Mouse (Mus musculus): ENCODE measurements around the gene Ndufa10.
A peak's percentile ranks its signal among the peaks of the same experiment; 100 is the strongest.
"Not testable (repeated sequence)": the region's sequence is repeated elsewhere in the genome, so short reads cannot be mapped to it uniquely, and the experiment has no call there.

The Ndufa10 gene

DNA sequence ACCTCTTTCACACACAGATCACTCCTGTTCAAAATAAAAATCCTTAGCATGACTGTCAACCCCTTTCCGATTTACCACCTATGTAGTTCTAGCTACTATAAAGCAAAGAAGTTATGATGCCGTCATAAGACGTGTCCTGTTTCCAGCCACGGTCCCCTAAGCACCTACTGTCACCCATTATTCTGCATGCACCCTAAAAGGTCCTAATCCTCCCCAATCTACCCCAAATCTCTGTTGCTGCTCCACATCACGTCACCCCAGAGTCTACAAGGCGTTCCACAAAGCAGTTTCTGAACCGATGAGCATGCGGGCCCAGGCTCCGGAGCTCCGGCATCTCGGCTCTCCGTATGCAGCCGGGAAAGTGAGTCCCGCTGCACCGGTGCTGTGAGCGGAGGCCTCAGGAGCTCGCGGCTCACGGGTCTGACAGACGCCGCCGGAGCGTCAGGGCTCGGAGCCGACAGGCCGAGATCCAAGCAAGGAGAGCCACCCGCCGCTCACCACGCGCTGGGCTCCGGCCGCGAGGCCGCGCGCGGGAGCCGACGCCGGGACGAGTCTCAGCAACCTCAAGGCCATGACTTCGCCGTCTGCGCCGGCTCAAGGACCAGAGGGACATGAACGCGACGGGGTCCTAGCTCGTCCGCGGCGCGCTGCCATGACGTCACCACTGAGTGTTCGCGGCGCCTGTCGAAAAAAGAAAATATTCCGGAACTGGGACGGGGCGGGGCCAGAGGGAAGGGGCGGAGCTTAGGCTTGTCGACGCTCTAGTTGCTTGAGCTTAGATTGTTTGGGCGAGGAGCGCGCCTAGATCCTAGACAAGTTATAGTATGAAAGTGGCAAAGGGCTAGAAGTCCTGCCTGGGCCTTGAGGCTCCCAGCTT is at the start of gene Ndufa10:
Ndufa10 (minus strand) TSS at position 696 of the 877 bp plus-strand sequence.
- DNase-seq: peak; percentile 96

DNA sequence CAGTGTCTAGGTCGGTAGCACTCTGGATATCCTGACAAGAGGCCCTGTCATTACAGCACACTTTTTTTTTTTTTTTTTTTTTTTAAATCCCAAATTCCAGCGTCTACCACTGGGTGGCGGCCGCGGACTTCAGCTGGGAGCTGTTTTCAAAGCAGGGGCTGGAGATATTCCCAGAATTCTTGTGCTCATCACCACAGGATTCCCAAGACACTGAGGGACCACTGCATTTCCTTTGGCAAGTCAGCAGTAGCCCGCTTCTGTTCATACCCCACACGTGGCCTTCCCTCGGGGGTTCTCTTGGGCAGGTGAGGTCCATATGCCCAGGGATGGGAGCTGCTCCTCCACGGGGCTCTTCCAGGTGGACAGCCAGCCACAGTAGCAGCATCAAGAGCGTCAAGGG is 47.7 kb upstream of the Ndufa10 start:
- peak; percentile 17 for DNase-seq

GRCm38 (mm10) chr1:92519046-92519445 is 45.4 kb upstream of the Ndufa10 start:
- DNase-seq: no peak

DNA sequence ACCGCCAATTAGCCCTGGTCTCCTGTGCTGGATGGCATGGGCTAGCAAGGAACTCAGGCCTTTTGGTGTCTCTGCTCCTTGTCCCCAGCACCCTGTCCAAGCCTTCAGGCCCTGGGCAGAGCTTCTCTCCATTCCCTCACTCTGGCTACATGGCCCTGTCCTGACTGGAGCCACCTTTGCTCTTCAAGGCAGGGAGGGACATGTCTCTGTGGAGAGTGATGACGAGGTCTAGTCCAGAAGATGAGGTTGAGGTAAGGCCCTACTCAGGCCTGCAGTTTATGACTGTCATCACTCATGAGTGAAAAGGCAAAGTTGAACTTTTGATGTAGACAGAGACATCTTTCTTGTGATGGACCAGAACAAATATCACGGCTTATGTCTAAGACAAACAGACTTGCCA is 44.9 kb upstream of the Ndufa10 start, which contains the start of gene Olfr1414:
Olfr1414 (minus strand) TSS at position 101 of the 400 bp plus-strand sequence.
- no peak for DNase-seq

- no peak for DNase-seq
Observed at GRCm38 (mm10) chr1:92515390-92515789, 41.7 kb upstream of the Ndufa10 start.

- not testable (repeated sequence) for DNase-seq
Observed at GRCm38 (mm10) chr1:92511646-92512045, 38.0 kb upstream of the Ndufa10 start.

DNA sequence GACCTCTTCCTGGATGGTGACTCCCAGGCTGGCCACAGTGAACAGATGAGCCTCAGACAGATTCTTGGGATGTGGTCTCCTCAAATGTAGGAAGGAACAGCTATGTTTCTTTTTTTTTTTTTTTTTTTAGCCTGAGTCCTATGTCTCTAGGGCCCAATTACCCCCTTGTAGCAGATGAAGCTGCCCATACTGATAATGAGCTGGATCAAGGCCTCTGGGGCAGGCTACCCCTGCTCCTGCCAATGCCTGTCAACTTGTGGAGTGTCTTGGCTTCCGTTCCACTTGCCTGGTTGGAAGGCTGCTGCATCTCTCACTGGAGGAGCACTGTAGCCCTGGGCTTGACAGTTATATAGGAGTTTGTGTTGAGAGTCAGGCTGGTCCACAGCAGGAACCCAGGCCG is 22.3 kb upstream of the Ndufa10 start, which contains the start of gene Olfr1415:
Olfr1415 (minus strand) TSS at position 101 of the 400 bp plus-strand sequence.
- DNase-seq: no peak

DNA sequence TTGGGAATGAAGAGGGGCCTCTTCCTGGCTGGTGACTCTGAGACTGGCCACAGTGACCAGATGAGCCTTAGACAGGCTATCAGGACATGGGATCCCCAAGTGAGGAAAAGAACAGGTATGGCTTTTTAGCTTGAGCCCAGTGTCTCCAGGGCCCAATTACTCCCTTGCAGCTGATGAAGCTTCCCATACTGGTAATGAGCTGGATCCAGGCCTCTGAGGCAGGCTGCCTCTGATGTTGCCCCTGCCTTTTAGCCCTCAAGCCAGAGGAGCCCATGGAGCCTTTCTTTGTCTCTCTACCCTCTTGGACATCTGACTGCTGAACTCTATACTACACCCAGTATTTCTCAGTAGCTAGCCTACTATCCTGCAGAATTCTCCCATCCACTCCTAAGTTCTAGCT is 11.4 kb upstream of the Ndufa10 start, which contains the start of gene Olfr1416:
Olfr1416 (minus strand) TSS at position 101 of the 400 bp plus-strand sequence.
- DNase-seq: no peak

GRCm38 (mm10) chr1:92474066-92474578 is 462 bp upstream of the Ndufa10 start:
- no peak for DNase-seq

- DNase-seq: no peak
Observed at GRCm38 (mm10) chr1:92468891-92469290, 4.8 kb downstream of the Ndufa10 start.

- DNase-seq: no peak
Observed at GRCm38 (mm10) chr1:92458416-92458815, 15.2 kb downstream of the Ndufa10 start.

- DNase-seq: no peak
Observed at GRCm38 (mm10) chr1:92457758-92458157, 15.9 kb downstream of the Ndufa10 start.

GRCm38 (mm10) chr1:92453751-92454445 is 19.8 kb downstream of the Ndufa10 start:
- no peak for DNase-seq

- no peak for DNase-seq
Observed at GRCm38 (mm10) chr1:92448293-92448692, 25.4 kb downstream of the Ndufa10 start.

- DNase-seq: peak; percentile 44
Observed at GRCm38 (mm10) chr1:92441453-92442063, 32.1 kb downstream of the Ndufa10 start.

DNA sequence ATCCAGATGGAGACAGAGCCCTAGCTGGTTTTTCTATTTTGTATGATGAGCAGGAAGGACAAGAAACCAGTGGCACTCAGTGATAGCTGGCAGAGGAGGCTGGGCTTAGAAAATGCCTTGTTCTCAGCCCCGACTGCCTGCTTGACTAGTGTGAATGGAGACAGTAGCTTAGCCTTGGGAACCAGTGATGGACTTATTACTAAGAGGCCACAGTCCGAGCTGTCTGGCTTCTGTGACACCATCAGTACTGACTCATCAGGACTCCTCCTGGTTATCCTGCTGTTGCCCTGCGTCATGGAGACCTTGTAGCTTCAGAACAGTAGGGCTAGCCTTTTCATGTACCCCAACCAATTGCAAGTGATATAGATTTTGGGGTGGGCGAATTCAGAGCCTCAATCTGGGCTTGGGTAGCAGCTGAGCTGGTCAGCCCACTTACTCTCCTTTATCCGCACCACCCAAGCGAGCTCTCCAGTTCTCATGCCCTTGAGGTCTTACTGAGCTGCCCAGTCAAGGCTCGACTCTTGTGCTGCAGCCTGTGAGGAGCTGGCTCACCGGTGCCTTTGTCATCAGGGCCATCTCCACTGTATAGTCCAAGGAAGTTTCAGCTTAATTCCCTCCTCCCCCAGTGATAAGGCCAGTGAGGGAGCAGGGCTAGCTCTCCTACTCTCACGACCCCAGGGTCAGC is 33.5 kb downstream of the Ndufa10 start:
- no peak for DNase-seq

GRCm38 (mm10) chr1:92437678-92438271 is 35.9 kb downstream of the Ndufa10 start:
- DNase-seq: no peak

GRCm38 (mm10) chr1:92436831-92437321 is 36.8 kb downstream of the Ndufa10 start:
- no peak for DNase-seq

- no peak for DNase-seq
Observed at GRCm38 (mm10) chr1:92434986-92435385, 38.7 kb downstream of the Ndufa10 start.

GRCm38 (mm10) chr1:92432791-92433190 is 40.9 kb downstream of the Ndufa10 start:
- no peak for DNase-seq

DNA sequence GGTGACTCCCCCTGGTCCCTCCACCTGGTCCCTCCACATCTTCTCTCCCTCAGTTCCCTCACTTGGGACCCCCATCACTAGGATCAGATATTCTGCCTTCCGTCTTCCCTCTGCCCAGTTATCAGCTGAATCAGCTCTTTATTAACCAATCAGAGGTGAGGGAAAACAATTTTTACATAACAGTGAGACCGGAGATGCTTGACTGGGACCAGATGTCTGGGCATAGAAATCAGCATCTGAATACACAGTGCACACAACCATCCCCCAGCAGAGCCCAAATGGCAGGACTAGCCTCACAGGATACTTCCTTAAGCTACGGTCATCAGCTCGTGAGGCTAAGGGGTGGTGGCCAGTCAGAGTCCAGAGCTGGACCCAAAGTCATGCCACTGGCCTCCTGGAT is 41.6 kb downstream of the Ndufa10 start:
- DNase-seq: no peak

GRCm38 (mm10) chr1:92431420-92431819 is 42.2 kb downstream of the Ndufa10 start:
- DNase-seq: no peak
